ENCODE assay signal across 8 mouse cellular contexts in the genomic region with DNA sequence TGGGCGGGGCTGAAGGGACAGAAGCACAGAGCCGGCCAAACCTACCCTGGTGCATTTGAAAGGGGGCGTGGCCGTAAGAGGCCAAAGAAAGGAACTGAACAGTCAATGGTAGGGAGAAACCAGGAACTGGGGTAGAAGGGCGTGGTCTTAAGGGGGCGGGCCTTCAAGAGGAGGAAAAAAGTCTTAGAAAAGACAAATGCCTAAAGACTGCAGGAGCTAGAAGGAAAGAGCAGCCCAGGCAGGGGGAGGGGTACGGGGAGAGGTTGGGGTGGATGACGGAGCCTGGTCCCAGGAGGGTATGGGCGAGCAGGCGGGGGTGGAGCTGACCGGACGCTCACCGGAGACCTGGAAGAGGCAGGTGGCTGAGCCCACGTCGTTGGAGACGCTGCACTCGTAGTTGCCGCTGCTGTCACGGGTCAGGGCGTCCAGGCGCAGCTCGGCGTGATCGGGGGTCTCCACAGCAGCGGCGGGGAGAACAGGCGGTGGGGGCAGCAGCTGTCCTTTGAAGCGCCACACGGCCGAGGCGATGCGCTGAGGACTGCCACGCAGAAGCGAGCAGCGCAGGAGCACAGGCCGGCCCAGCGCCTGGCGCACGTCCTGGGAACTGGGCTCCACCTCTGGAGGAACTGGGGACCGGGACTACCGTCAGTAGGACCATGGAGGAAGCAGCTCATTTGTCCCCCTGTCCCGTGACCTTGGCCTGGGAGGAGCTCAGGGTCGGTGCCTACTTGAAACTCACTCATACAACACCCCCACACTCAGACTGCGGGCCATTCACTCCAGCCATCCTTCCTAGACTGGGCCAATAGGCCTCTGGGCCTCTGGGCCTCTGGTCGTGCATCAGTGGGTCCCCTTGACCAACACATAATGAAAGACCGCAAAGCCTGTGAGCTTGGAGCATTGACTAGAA.
DNase-seq lines count a peak whose midpoint lies in the region; ATAC-seq and TF ChIP-seq lines count a peak whose summit lies in the region.

No protein-coding gene starts in this region.

- TF ChIP-seq EP300 in ES-Bruce4 (IDR thresholded peaks at IDR 0.05; ENCODE audit: insufficient read depth, low read depth, low read length) = no peak

- H3K9ac ChIP-seq in ES-Bruce4 (ENCODE audit: low read depth, poor library complexity, severe bottlenecking) = peak overlapping the region; percentile 9; the same call in 1 of the 2 replicates
- peak overlapping the region; percentile 27 for H3K9ac ChIP-seq in intestine, postnatal 0 days (ENCODE audit: low read depth, low read length)
- H3K9ac ChIP-seq in neural tube, embryonic 14.5 days (replicated peaks; ENCODE audit: low read depth, low read length) = peak overlapping the region; percentile 26; the same call in 1 of the 2 replicates

- H3K27me3 ChIP-seq in ES-Bruce4 (ENCODE audit: control insufficient read depth, insufficient read depth, low read length, poor library complexity, severe bottlenecking) = no peaks in the 10 kb centered on the region
- no peaks in the 10 kb centered on the region for H3K27me3 ChIP-seq in intestine, postnatal 0 days (replicated peaks; ENCODE audit: control insufficient read depth, insufficient read depth, low read length)
- no peaks in the 10 kb centered on the region for H3K27me3 ChIP-seq in neural tube, embryonic 14.5 days (ENCODE audit: control insufficient read depth, insufficient read depth, low read length)

- TF ChIP-seq CTCF in ES-Bruce4 (IDR thresholded peaks at IDR 0.05; ENCODE audit: low read depth, low read length) = no peak
- peak; percentile 22; the same call in 1 of the 2 replicates for TF ChIP-seq CTCF in intestine, postnatal 0 days (IDR thresholded peaks at IDR 0.05; ENCODE audit: low read depth)
- TF ChIP-seq CTCF in lung, adult 2 months (IDR thresholded peaks at IDR 0.05; ENCODE audit: insufficient read depth, low read length) = no peak

- peaks cover 4% of the 10 kb centered on the region for H3K4me1 ChIP-seq in ES-Bruce4 (ENCODE audit: control insufficient read depth, insufficient read depth, low read length)
- H3K4me1 ChIP-seq in brown adipose tissue, adult 24 weeks (ENCODE audit: control insufficient read depth, insufficient read depth, insufficient read length, low read length) = no peaks in the 10 kb centered on the region
- no peaks in the 10 kb centered on the region for H3K4me1 ChIP-seq in intestine, postnatal 0 days (replicated peaks; ENCODE audit: control insufficient read depth, insufficient read depth, low read length)
- no peaks in the 10 kb centered on the region for H3K4me1 ChIP-seq in lung, adult 2 months (ENCODE audit: control insufficient read depth, insufficient read depth, low read length)
- peaks cover 5% of the 10 kb centered on the region; the same call in 1 of the 2 replicates for H3K4me1 ChIP-seq in neural tube, embryonic 14.5 days (ENCODE audit: control insufficient read depth, insufficient read depth, low read length)

- TF ChIP-seq POLR2A in ES-Bruce4 (IDR thresholded peaks at IDR 0.05; ENCODE audit: insufficient read depth, low read length) = no peak
- no peak for TF ChIP-seq POLR2A in lung, adult 2 months (IDR thresholded peaks at IDR 0.05; ENCODE audit: borderline replicate concordance, extremely low read depth, low read depth, low read length)

- peak; percentile 72 for ATAC-seq in intestine, postnatal 0 days
- peak; percentile 13; the same call in 1 of the 2 replicates for ATAC-seq in neural tube, embryonic 14.5 days (ENCODE audit: low read depth)

- H3K36me3 ChIP-seq in ES-Bruce4 (ENCODE audit: control insufficient read depth, insufficient read depth, low read length, poor library complexity, severe bottlenecking) = no peaks in the 10 kb centered on the region
- H3K36me3 ChIP-seq in intestine, postnatal 0 days (ENCODE audit: control insufficient read depth, insufficient read depth) = no peaks in the 10 kb centered on the region
- no peaks in the 10 kb centered on the region for H3K36me3 ChIP-seq in neural tube, embryonic 14.5 days (ENCODE audit: control insufficient read depth, insufficient read depth, low read length)

- no peak overlapping the region for H3K27ac ChIP-seq in ES-Bruce4 (ENCODE audit: insufficient read depth, low read length)
- no peak overlapping the region for H3K27ac ChIP-seq in brown adipose tissue, adult 24 weeks (replicated peaks; ENCODE audit: low read depth, low read length)
- H3K27ac ChIP-seq in intestine, postnatal 0 days (ENCODE audit: low read depth, low read length) = no peak overlapping the region
- no peak overlapping the region for H3K27ac ChIP-seq in neural tube, embryonic 14.5 days (ENCODE audit: low read depth, low read length)

- H3K4me3 ChIP-seq in ES-Bruce4 (ENCODE audit: low read depth, low read length) = peak overlapping the region; percentile 65
- H3K4me3 ChIP-seq in brown adipose tissue, adult 24 weeks (ENCODE audit: insufficient read depth, low read depth, low read length) = peak overlapping the region; percentile 46
- H3K4me3 ChIP-seq in intestine, postnatal 0 days (ENCODE audit: low read depth, low read length) = peak overlapping the region; percentile 49
- H3K4me3 ChIP-seq in lung, adult 2 months (replicated peaks; ENCODE audit: extremely low read depth, low read depth, low read length) = peak overlapping the region; percentile 45
- peak overlapping the region; percentile 22 for H3K4me3 ChIP-seq in neural tube, embryonic 14.5 days (ENCODE audit: low read depth, low read length)

- WGBS in intestine, postnatal 0 days = 7% methylated on average over 45 of the region's 46 CpGs
- WGBS in lung, adult 2 months = 6% methylated on average over 46 of the region's 46 CpGs
- 6% methylated on average over 45 of the region's 46 CpGs for WGBS in neural tube, embryonic 14.5 days

- H3K4me2 ChIP-seq in intestine, postnatal 0 days (replicated peaks; ENCODE audit: low read depth) = peak overlapping the region; percentile 88
- peak overlapping the region; percentile 55 for H3K4me2 ChIP-seq in neural tube, embryonic 14.5 days (ENCODE audit: low read depth, low read length)

- no peaks in the 10 kb centered on the region for H3K9me3 ChIP-seq in ES-Bruce4 (replicated peaks; ENCODE audit: control insufficient read depth, insufficient read depth, low read length, poor library complexity, severe bottlenecking)
- no peaks in the 10 kb centered on the region for H3K9me3 ChIP-seq in intestine, postnatal 0 days (ENCODE audit: control insufficient read depth)
- H3K9me3 ChIP-seq in neural tube, embryonic 14.5 days (ENCODE audit: control insufficient read depth, low read length) = no peaks in the 10 kb centered on the region

- DNase-seq in gastrocnemius, postnatal 25 days = peak; percentile 37
- DNase-seq in lung, adult 2 months = peak; percentile 41
- DNase-seq in urinary bladder, postnatal 4 days (ENCODE audit: low spot score in 2 of 2) = peak; percentile 43 to 65
- DNase-seq in cerebellum, postnatal 25 days = no peak

Comparison
In these comparisons a context has a peak if more than half of its experiments do, and no peak if none do; other contexts are left out.
1. DNase-seq: peak in gastrocnemius, postnatal 25 days (single experiment), lung, adult 2 months (single experiment) and urinary bladder, postnatal 4 days (2 of 2); none in cerebellum, postnatal 25 days (0 of 2).
2. Peak in every context shown above with its lines, with median percentiles within 50 percentile points of each other: H3K4me3 ChIP-seq and H3K9ac ChIP-seq.